Mouse (Mus musculus) heart, embryonic 14.5 days (tissue): ENCODE results near the gene Aldh1a7. TPM values are rescaled to one million over a fixed set of nuclear protein-coding genes. Genes with fewer than 3 reads are reported as not detected.

Experiments
- ATAC-seq: fragments of 200-750 bp; cut with Nextera tagmentation; 2 replicates; pipeline ENCODE4 v1.8.0; 2017; ENCODE audit warnings: low read depth, moderate TSS enrichment; ENCODE audit not compliant: insufficient number of reproducible peaks, insufficient read depth, low FRiP score
- H3K27ac ChIP-seq, 2 experiments: fragments of 200-500 bp in 1 of 2; fragments of 300-500 bp in 1 of 2; sonication (generic) in 1 of 2; replicated peaks in 1 of 2; 2 replicates each; pipeline ENCODE4 v1.5.1; 2012 to 2014; ENCODE audit warnings: low read depth in 2 of 2, low read length in 2 of 2, control low read depth in 1 of 2, mild to moderate bottlenecking in 1 of 2, mixed read lengths in 1 of 2; ENCODE audit not compliant: control insufficient read depth in 1 of 2, insufficient read depth in 1 of 2
- H3K27me3 ChIP-seq: fragments of 300-500 bp; sonication (generic); 2 replicates; pipeline ENCODE4 v1.6.1; 2014; ENCODE audit warnings: mild to moderate bottlenecking, low read length, control low read depth; ENCODE audit not compliant: control insufficient read depth, insufficient read depth
- H3K36me3 ChIP-seq: fragments of 300-500 bp; sonication (generic); 2 replicates; pipeline ENCODE4 v1.6.1; 2014; ENCODE audit warnings: mild to moderate bottlenecking, control low read depth, low read length, mixed read lengths; ENCODE audit not compliant: control insufficient read depth, insufficient read depth
- H3K4me1 ChIP-seq, 2 experiments: fragments of 200-500 bp in 1 of 2; fragments of 300-500 bp in 1 of 2; sonication (generic) in 1 of 2; 2 replicates each; pipeline ENCODE4 v1.6.1; 2012 to 2014; ENCODE audit warnings: low read length in 2 of 2, control low read depth in 1 of 2, mixed read lengths in 1 of 2; ENCODE audit not compliant: control insufficient read depth in 2 of 2, insufficient read depth in 2 of 2
- H3K4me2 ChIP-seq: fragments of 300-500 bp; sonication (generic); 2 replicates; pipeline ENCODE4 v1.6.1; 2014; ENCODE audit warnings: mild to moderate bottlenecking, low read length
- H3K4me3 ChIP-seq, 2 experiments: fragments of 200-500 bp in 1 of 2; fragments of 300-500 bp in 1 of 2; sonication (generic) in 1 of 2; 2 replicates each; pipeline ENCODE4 v1.5.1; 2012 to 2014; ENCODE audit warnings: low read length in 2 of 2, mild to moderate bottlenecking in 2 of 2, control low read depth in 1 of 2, low read depth in 1 of 2, moderate library complexity in 1 of 2; ENCODE audit not compliant: control insufficient read depth in 1 of 2, insufficient read depth in 1 of 2
- H3K9ac ChIP-seq: fragments of 300-500 bp; sonication (generic); 2 replicates; pipeline ENCODE4 v1.6.1; 2014; ENCODE audit warnings: mild to moderate bottlenecking, low read length
- H3K9me3 ChIP-seq: fragments of 300-500 bp; sonication (generic); 2 replicates; pipeline ENCODE4 v1.6.1; 2016; ENCODE audit warnings: low read length, control low read depth; ENCODE audit not compliant: control insufficient read depth
- WGBS: fragments of 180-500 bp; shearing (Covaris S2); extraction: QIAGEN DNeasy Blood & Tissue Kit; methylation state at CpG from one replicate; pipeline ENCODE4 v1.1.7; 2014; 5-methylcytosine and 5-hydroxymethylcytosine counted together
- polyA plus RNA-seq: library from polyadenylated mRNA; unstranded; fragments of >200 nt; fragmentation: Nextera tagmentation; extraction: Ambion mirVana; gene quantifications from 2 replicates; pipeline ENCODE4 v1.2.1, GENCODE M21; 2014

Gene Aldh1a7
- polyA plus RNA-seq, result 0.50 and 1.1 TPM in 2 replicates

DNA sequence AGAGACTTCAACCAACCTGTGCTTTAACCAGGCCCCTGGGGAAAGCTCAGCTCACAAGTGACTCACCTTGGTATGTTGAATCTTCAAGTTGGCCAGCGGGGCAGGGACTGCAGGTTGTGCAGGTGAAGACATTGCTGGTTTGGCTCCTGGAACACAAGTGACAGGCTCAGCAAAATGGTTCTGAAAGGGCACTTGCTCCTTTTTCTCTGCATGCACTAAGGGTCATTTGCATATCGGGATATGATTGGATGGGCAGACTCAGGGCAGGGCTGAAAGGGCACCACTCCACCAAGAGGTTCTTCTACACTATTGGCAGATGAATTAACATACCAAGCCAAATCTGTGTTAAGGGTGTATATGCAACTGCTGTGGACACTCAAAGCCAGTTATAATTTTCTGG, at the start of gene Aldh1a7:
Gene Aldh1a7, minus strand, starts transcription at position 182 of the 400 bp plus-strand sequence.
- no peak within 1 kb of the TSS for H3K9ac ChIP-seq
- no peaks in the 10 kb centered on the region for H3K9me3 ChIP-seq
- no peaks in the 10 kb centered on the region for H3K27me3 ChIP-seq
- no peaks in the 10 kb centered on the region for H3K4me1 ChIP-seq
- no peak within 1 kb of the TSS for H3K27ac ChIP-seq
- no peak for ATAC-seq
- WGBS, result 58% methylated on average over 2 of the region's 2 CpGs
- no peak within 1 kb of the TSS for H3K4me3 ChIP-seq
- H3K4me2 ChIP-seq, result no peak within 1 kb of the TSS
- no peaks in the 10 kb centered on the region for H3K36me3 ChIP-seq

DNA sequence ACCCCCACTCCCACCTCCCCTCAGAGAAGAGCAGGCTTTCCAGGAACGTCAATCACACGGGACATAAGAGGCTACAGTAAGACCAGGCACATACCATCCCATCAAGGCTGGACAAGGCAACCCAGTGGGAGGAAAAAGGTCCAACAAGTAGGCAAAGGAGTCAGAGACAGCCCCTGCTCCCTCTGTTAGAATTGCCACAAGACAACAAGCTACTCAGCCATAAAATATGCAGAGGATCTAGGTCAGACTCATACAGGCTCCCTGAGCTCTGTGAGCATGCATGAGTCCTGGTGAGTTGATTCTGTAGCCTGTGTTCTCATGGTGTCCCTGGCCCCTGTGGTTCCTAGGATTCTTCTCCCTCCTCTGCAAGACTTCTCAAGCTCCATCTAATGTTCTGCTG, 48.3 kb upstream of the Aldh1a7 start:
- Histone ChIP-seq H3K27ac (no peak overlapping the region), H3K36me3 (no peaks in the 10 kb centered on the region), H3K27me3 (no peaks in the 10 kb centered on the region), H3K4me1 (no peaks in the 10 kb centered on the region), H3K9me3 (no peaks in the 10 kb centered on the region), H3K4me3 (no peak overlapping the region), H3K9ac (no peak overlapping the region), H3K4me2 (no peak overlapping the region)
- WGBS, result 50% methylated on average over 2 of the region's 2 CpGs
- ATAC-seq, result no peak

DNA sequence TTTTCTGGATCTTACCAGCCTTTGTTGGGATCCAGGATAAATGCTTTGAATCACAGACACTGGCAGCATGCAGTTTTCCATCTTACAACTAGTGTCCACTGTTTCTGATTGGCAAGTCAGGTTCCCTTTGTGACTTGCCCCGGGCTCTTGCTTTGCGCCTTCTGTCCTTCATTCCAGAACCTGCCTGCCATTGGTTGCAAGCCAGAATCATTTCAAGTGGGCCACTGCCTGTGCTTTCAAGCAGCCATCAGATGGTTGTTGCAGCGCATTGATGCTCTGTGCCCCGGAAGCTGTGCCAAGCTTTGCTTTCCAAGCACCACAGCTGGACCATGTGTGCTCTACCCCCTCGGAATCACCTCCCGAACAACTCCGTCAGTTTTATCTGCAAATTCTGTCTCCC, 46.6 kb upstream of the Aldh1a7 start:
- Histone ChIP-seq H3K4me1 (no peaks in the 10 kb centered on the region), H3K27me3 (no peaks in the 10 kb centered on the region), H3K9me3 (no peaks in the 10 kb centered on the region), H3K27ac (no peak overlapping the region), H3K4me2 (no peak overlapping the region), H3K9ac (no peak overlapping the region), H3K4me3 (no peak overlapping the region), H3K36me3 (no peaks in the 10 kb centered on the region)
- no peak for ATAC-seq
- WGBS, result 80% methylated on average over 7 of the region's 7 CpGs

DNA sequence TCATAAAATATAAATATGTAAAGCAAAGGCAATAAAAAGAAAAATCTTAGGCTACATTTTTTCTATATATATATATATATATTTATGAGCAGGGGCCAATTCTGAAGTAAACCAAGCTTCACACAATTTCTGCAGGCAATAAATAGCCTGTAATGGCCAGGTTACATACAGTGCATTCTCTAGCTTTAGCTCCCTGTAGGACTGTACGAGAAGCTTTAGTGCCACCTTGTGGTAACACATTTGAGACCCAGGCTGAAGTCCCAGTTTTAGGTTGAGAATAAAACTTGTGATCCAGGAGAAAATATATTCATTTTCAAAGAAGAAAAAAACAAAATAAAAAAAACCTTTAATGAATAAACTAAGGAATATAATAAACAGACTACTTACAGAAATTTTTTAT, 36.9 kb upstream of the Aldh1a7 start:
- Histone ChIP-seq H3K9ac (no peak overlapping the region), H3K4me1 (no peaks in the 10 kb centered on the region), H3K9me3 (no peaks in the 10 kb centered on the region), H3K27ac (no peak overlapping the region), H3K36me3 (no peaks in the 10 kb centered on the region), H3K4me3 (no peak overlapping the region), H3K4me2 (no peak overlapping the region), H3K27me3 (no peaks in the 10 kb centered on the region)
- 13% methylated on average over 1 of the region's 1 CpGs for WGBS
- ATAC-seq, result no peak

DNA sequence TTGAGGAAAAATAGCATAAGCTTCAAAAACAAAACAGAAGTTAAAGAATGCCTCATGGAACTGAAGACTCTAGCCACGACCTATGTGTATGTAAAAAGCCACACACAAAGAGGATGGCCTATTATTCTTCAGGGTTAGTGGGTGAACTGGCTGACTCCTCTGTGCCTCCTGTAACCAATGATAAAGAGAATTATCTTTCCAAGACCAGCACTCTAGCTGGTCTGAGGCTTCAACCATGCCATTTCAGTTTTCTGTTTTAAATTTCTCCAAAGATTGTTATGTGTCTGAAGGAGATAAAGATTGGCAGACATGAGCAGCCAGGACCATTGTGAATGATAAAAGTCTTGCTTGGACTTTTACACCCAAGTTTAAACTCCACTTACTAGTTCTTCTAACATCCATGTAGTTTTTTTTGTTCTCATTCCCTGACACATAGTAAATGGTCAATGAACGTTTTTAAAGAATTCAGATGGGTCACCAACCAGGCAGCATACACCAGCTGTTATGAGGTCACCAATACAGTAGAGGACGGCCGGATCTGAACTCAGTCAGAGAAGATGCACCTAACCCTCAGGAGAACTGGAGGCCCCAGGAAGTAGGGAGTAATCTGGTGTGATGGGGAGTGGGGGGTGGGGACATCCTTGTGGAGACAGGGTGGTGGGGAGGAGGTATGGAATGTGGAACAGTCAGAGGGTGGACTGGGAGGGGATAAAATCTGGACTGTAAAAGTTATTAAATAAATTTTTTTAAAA, 34.5 kb upstream of the Aldh1a7 start:
- Histone ChIP-seq H3K27me3 (no peaks in the 10 kb centered on the region), H3K36me3 (no peaks in the 10 kb centered on the region), H3K4me1 (no peaks in the 10 kb centered on the region), H3K9ac (no peak overlapping the region), H3K4me3 (no peak overlapping the region), H3K27ac (no peak overlapping the region), H3K4me2 (no peak overlapping the region), H3K9me3 (no peaks in the 10 kb centered on the region)
- WGBS, result 49% methylated on average over 4 of the region's 4 CpGs
- no peak for ATAC-seq

DNA sequence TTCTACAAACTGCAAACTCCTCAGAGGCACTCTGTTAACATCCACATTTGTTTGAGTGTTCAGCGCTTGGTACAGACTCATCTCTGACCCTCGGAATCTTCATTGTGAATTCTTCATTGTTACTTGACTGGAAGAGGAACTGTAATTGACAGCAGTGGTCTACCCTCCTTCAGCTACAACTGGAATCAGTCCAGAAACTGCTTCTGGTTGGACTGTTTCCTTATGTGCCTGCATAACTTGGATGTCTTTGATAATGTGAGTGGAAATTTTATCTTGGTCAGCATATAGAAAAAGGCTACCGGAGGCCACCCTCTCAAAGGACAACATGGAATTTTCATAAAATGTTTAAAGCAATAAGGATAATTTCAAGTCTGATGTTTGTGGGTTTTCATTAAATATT, 33.8 kb upstream of the Aldh1a7 start:
- WGBS, result 43% methylated on average over 3 of the region's 3 CpGs
- no peaks in the 10 kb centered on the region for H3K36me3 ChIP-seq
- ATAC-seq, result no peak
- H3K4me2 ChIP-seq, result no peak overlapping the region
- no peaks in the 10 kb centered on the region for H3K9me3 ChIP-seq
- H3K4me3 ChIP-seq, result no peak overlapping the region
- no peaks in the 10 kb centered on the region for H3K4me1 ChIP-seq
- no peak overlapping the region for H3K9ac ChIP-seq
- no peaks in the 10 kb centered on the region for H3K27me3 ChIP-seq
- H3K27ac ChIP-seq, result no peak overlapping the region

DNA sequence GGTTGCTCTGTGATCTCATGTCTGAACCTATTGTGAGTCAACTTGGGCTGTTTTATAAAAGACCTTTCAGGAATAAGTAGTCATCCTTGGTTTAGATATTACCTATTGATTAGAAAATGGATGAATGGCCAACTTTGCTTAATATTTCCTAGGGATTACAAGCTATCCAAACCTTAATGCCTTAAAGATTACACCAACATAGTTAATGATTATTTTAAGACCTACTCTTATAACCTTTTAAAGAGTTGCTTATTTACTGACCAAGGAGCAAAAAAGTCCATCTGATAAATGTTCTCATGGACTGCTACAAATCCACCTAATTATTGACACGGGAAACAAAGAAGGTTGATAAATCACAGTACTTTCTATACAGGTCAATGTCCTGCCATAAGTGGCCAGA, 17.3 kb upstream of the Aldh1a7 start:
- 67% methylated on average over 1 of the region's 1 CpGs for WGBS
- Histone ChIP-seq H3K36me3 (no peaks in the 10 kb centered on the region), H3K27ac (no peak overlapping the region), H3K9me3 (no peaks in the 10 kb centered on the region), H3K4me1 (no peaks in the 10 kb centered on the region), H3K27me3 (no peaks in the 10 kb centered on the region), H3K4me2 (no peak overlapping the region), H3K4me3 (no peak overlapping the region), H3K9ac (no peak overlapping the region)
- ATAC-seq, result no peak

DNA sequence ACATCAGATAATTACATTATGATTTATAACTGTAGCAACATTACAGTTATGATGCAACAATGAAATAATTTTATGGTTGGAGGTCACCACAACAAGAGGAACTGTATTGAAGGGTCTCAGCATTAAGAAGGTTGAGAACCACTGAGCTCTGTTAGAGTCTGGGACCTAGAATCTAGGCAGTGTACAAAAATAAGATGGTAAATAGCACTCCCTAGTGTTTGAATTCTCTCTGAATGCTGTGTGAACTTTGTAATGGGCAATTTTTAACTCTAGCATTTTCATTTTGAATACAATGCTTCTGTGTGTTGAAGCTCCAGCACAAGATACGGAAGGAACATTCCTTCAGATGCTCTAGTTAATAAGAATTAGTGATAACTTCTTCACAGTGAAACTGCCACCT, 916 bp upstream of the Aldh1a7 start:
- Histone ChIP-seq H3K27ac (no peak overlapping the region), H3K4me1 (no peaks in the 10 kb centered on the region), H3K27me3 (no peaks in the 10 kb centered on the region), H3K4me2 (no peak overlapping the region), H3K9ac (no peak overlapping the region), H3K9me3 (no peaks in the 10 kb centered on the region), H3K36me3 (no peaks in the 10 kb centered on the region), H3K4me3 (no peak overlapping the region)
- WGBS, result 86% methylated on average over 1 of the region's 1 CpGs
- ATAC-seq, result no peak
